Mouse (Mus musculus): ENCODE data around the gene Gm17555. TPM values are rescaled to one million over a fixed set of nuclear protein-coding genes. Genes with fewer than 3 reads are reported as not detected.

Gm17555 gene
- not detected in 2 replicates for polyA plus RNA-seq (2021; fragmentation: Nextera tagmentation)
- long read RNA-seq, experiment 1, result 0 reads
- long read RNA-seq, experiment 2, result 0 reads

GRCm38 (mm10) chr2:126214800-126215199 is at the start of gene Gm17555:
Gene Gm17555, plus strand, starts transcription at chr2:126215100.

Other genes with a start within 250 kb of the Gm17555 start
- gene Fgf7, start 180.4 kb upstream of the Gm17555 start, polyA plus RNA-seq (2021; fragmentation: Nextera tagmentation), result 0.10 and 0.26 TPM in 2 replicates
- not detected in 2 replicates for gene Fam227b, start 63.1 kb upstream of the Gm17555 start, polyA plus RNA-seq (2021; fragmentation: Nextera tagmentation)
- gene Dtwd1, start 63.0 kb upstream of the Gm17555 start, polyA plus RNA-seq (2021; fragmentation: Nextera tagmentation), result 22.9 and 24.1 TPM in 2 replicates

Data from left cerebral cortex, adult 6 months (tissue).